Mouse (Mus musculus) olfactory bulb, adult 2 months (tissue): ENCODE measurements at regions not wholly inside any gene's neighbourhood (a gene's known extent, or its start where the extent isn't known, plus 50 kb on each side); places are given as distances from the start of the nearest gene placed in this dataset.

ENCODE experiments used
- H3K27ac ChIP-seq: fragments of 200-500 bp; 2 replicates; pipeline ENCODE4 v1.5.1; 2012; ENCODE audit warnings: low read depth, low read length; ENCODE audit not compliant: insufficient read depth
- H3K4me1 ChIP-seq: fragments of 200-500 bp; 2 replicates; pipeline ENCODE4 v1.6.1; 2012; ENCODE audit warnings: low read length; ENCODE audit not compliant: control insufficient read depth, insufficient read depth
- H3K4me3 ChIP-seq: fragments of 200-500 bp; 2 replicates; pipeline ENCODE4 v1.5.1; 2012; ENCODE audit warnings: mild to moderate bottlenecking, low read depth, low read length, moderate library complexity; ENCODE audit not compliant: insufficient read depth
- CTCF ChIP-seq: fragments of 200-500 bp; IDR thresholded peaks from 2 replicates; pipeline ENCODE4 v1.5.1; 2012; ENCODE audit warnings: low read depth, mild to moderate bottlenecking, low read length, moderate library complexity; ENCODE audit not compliant: insufficient read depth
- POLR2A ChIP-seq: fragments of 200-500 bp; IDR thresholded peaks from 2 replicates; pipeline ENCODE4 v1.6.1; 2012; ENCODE audit warnings: mild to moderate bottlenecking, low read depth, low read length, moderate library complexity; ENCODE audit not compliant: insufficient read depth
- WGBS: fragments of 180-500 bp; shearing (Covaris S2); methylation state at CpG from one replicate; pipeline ENCODE4 v1.1.7; 2018; 5-methylcytosine and 5-hydroxymethylcytosine counted together

- TF ChIP-seq POLR2A = no peak
- no peak for TF ChIP-seq CTCF
- Histone ChIP-seq H3K4me1 (peaks cover 2% of the 10 kb centered on the region; the same call in 1 of the 2 replicates), H3K27ac (no peak overlapping the region), H3K4me3 (no peak overlapping the region)
- 90% methylated on average over 8 of the region's 8 CpGs for WGBS
These were observed 50.7 kb upstream of the Zdhhc17 start for GRCm38 (mm10) chr10:111060626-111061025.
